Mouse (Mus musculus) layer of hippocampus, adult 8-10 months (tissue): Measurements from ENCODE around the gene Mapkapk2. TPM values are rescaled to one million over a fixed set of nuclear protein-coding genes. Genes with fewer than 3 reads are reported as not detected.

Experiments
- DNase-seq, 2 experiments: peaks; one replicate each; pipeline ENCODE4 v3.0.0; 2022; ENCODE audit warnings: low spot score in 2 of 2
- total RNA-seq, 4 experiments: library from RNA; stranded (reverse); gene quantifications; 2 replicates each; pipeline ENCODE4 v1.2.4; 2022

Mapkapk2 gene
- total RNA-seq, 4 experiments from 2014 or later: 27.7 to 42.7 (median 35.3) TPM

DNA sequence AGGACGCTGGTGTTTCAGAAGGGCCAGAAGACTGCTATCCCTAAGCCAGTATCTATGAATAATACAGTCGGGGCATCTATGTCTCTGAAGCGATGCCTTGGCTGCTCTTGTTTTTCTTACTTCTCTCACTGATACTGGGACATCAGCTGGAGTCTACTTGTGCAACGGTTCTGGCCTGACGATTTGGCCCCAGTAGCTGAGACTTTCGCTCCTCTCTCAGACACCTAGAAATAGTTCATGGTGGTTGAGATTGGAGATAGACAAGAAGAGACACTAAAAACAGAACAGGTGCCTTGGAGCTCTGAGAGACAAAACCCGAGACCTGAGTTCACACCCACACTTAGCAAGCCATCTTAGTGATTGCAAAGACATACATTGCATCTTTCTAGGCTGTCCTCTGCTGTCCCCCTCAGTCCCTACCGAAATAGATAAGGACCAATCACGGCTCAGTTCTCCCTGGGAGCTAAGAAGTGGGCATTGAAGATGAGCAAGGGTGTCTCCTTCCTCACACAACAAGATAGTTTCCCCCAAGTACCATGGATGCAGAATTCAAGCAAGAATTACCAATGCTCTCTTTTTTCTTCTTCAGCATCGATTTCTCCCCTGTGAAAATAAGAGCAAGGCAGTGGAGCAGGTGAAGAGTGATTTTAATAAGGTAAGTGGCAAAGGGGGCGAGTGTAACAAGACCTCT is 75.6 kb downstream of the Mapkapk2 start:
- no peak for DNase-seq

DNA sequence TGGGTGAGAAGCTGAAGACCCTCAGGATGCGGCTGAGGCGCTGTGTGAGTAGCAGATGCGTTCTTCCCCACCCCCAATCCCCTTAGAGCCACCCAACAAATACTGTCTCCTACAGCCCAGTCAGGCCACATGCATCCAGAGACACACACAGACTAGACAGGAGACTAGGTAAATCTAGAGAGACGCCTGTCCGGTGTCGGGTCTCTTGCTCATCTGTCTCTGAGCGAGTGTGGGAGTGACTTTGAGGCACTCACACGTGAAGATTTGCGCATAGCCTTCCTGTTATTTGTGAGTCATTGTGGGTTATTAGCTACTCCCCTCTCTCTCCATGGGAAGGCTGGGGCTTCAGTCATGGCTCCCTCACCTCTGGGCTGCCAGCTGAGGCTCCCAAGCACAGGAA is 76.2 kb downstream of the Mapkapk2 start:
- DNase-seq: no peak

DNA sequence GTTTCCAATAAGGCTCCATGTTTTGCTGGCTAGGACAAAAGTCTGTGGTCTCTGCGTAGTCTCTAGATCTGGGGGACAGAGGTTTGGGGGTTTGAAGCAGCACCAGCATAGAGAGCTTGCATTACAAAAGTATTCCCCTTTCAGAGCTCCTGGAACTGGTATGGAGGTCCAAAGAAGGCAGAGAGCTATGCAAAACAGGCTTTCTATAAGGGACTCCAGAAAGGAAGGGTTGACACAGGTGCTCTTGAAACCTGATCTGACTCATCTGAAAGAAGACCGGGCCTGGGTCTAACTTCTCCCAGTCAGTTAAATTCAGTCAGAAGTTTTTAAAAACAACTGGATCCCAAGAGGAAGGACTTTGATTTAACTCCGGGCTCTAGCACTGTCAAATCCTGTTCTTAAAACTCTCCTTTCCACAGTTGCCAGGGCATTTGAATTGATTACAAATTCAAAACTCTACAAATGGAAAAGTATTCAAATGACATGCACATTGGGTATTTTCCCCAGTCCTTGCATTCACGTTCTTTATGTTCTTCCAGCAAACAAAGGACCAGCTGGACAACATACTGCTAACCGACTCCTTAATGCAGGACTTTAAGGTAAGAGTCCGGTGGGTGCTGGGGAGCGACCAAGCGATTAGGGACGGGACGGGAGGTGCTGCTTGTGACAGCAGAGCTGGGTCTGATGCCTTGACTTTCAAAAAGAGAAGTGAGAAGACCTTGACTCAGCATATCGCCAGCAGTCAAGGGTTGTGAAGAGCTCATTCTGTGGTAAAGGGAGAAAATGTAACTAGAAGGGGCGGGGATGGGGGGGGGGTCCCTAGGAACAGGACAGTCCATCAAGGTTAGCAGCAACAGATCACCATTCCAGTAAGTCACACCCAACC is 77.0 kb downstream of the Mapkapk2 start:
- DNase-seq: no peak

DNA sequence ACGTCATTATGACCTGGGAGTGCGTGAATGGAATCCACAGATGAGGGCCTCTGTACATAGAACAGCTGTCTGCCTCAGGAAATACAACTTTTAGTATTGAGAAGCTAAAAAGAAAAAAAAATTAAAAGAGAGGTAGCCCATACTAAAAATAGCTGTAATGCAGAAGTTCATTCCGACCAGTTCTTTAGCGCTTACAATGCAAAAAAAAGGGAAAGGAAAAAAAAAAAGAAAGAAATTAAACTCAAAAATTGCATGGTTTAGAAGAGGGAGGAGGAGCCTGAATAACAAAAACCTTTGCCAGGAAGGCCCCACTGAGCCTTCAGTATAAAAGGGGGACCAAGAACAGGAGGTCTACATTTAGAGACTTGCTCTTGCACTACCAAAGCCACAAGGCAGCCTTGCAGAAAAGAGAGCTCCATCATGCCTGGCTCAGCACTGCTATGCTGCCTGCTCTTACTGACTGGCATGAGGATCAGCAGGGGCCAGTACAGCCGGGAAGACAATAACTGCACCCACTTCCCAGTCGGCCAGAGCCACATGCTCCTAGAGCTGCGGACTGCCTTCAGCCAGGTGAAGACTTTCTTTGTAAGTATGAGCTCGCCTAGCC is 78.0 kb downstream of the Mapkapk2 start, which contains the start of gene Il10:
Gene Il10, plus strand, starts transcription at position 354 of the 607 bp plus-strand sequence.
- no peak for DNase-seq

DNA sequence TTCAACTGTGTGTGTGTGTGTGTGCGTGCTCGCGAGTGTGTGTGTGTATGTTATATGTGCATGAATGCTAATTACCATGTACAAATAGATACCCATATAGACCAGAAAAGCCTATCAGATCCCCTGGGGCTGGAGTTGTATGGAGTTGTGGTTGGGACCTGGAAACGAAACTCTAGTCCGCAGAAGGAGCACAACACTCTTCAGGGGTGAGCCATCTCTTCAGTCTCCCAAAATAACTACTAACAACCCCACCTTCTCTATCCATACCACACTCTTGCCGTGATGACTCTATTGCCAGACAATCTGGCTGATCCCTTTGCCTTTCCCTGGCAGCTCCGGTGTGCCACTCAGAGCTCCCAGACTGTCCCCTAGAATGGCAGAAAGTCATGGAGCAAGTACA is 81.7 kb downstream of the Mapkapk2 start:
- no peak for DNase-seq

DNA sequence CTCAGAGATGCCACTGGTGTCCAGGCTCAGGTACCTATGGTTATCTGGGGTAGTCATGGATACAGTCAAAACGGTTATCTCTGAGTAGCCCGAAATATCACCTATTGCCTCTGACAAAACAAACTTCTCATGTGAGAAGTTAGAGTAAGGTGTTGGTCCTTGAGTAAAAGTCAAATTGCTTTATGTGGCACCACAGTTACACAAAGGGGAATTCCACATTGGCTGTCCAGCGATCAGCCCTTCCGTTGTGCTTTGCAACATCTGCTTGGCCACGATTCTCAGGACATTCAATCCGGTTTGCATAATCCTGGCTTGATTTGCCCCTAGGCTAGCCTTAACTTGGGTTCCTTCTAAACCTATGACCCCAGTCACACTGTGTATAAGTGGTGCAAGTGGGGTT is 82.3 kb downstream of the Mapkapk2 start:
- DNase-seq: no peak

DNA sequence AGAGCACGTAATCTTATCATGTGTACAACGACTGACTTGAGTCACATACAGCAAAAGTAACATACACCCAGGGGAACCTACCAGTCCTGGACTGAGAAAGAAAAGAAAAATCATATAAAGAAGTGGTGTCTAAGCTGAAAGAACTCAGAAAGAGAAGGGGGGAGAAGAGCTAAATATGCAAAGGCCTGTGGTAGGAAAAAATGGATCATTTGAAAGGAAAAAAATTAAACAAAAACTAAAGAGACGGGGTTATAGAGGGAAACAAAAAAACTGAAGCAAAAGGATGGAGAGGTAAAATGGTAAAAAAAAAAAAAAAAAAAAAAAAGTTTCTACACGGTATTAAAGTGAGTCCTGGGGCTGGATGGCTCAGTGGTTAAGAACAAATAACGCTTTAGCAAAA is 83.7 kb downstream of the Mapkapk2 start:
- DNase-seq: no peak

DNA sequence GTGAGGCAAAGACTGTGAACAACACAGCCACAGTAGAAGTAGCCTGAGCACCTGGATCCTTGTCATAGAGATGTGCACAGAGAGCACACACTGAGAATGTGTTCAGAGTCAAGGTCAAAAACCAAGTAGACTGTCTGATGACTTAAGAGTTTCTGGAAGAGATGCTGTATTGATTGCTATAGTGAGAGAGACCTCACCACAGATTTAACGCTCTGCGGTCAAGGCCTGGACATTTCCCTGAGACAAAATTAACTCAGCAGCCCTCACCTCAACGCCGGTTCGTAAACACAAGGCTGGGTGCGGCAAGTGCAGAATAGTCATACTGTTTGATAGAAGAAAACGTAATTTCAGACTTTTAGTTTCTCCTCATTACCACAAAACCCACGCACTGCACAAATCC is 85.1 kb downstream of the Mapkapk2 start:
- DNase-seq: no peak

DNA sequence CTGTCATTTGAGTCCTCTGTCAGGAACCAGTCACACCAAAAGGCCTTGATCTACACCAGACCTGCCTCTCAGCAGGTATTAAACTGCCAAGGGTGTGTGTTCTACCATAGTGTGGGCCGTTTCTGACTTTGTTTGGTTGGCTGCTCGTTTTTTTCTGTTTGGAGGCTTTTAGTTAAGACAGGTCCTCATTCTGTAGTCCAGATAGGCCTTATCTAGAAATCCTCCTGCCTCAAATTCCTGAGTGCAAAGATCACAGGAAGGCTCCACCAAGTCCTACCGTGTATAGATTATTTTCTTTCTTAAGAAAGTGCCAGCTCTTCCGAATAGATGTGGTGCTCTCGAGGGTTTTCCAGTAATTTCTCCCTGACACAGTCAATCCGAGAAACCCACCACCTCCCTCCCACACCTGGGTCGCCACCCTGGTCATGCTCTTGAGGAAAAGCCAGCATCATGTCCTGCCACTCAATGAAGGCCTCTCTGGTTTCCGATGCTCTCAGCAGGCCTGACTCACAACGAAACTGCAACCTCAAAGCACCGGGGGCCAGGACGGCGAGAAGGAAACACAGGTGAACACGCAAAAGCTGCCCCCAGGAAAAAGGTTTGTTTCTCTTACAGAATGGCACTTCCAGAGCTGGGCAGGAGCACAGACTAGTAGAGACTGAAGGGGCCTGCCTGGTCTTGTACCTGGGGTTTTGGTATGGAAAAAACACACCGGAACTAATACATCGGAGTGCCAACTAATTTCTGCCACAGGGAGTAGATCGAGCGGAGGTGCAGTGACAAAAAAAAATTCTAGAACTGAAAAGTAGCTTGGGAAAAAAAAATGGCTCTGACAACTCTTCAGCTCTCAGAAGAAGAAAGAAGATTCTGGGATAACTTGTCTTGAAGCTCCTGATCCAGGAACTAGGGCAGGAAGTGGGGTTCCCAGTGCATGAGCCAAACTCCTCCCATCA is 87.1 kb downstream of the Mapkapk2 start:
- DNase-seq: no peak

DNA sequence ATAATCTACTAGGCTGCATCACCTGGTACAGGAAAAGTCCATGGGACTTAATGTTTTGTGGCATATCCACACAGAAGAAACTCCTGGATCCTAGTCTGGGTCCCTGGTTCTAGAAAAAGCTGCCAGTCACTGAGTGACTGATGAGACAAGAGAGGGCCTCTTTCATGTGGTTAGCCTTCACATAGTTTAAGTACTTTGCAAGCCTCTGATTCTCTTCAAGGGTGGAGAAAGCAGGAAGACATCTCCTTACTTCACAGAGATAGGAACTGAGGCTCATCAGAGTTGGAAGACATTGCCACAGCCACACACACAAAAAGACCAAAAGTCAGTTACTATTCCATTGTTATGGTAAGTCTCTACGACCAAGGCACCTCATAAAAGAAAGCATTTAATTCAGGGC is 91.6 kb downstream of the Mapkapk2 start:
- DNase-seq: no peak

Other genes with a start within 250 kb of the Mapkapk2 start
- not detected for gene Fcmr, start 232.2 kb downstream of the Mapkapk2 start, total RNA-seq
- gene Il24, start 210.4 kb downstream of the Mapkapk2 start, total RNA-seq: not detected
- not detected for gene Il20, start 186.4 kb downstream of the Mapkapk2 start, total RNA-seq
- gene Il19, start 157.7 kb downstream of the Mapkapk2 start, total RNA-seq: not detected
- gene Il10, start 78.0 kb downstream of the Mapkapk2 start, total RNA-seq: not detected
- gene Dyrk3, start 40.5 kb upstream of the Mapkapk2 start, total RNA-seq: 10 to 100 TPM; 13.5 to 17.6 (median 14.6) TPM
- 10 to 100 TPM; 40.0 to 50.0 (median 46.8) TPM for gene Eif2d, start 55.4 kb upstream of the Mapkapk2 start, total RNA-seq
- gene Rassf5, start 147.4 kb upstream of the Mapkapk2 start, total RNA-seq: 10 to 100 TPM; 17.6 to 21.5 (median 18.6) TPM
- gene Ikbke, start 181.8 kb upstream of the Mapkapk2 start, total RNA-seq: 1 to 10 TPM; 1.8 to 4.9 (median 3.4) TPM